Mouse (Mus musculus): Measurements from ENCODE around the gene Fam76a. TPM values are rescaled to one million over a fixed set of nuclear protein-coding genes. Genes with fewer than 3 reads are reported as not detected.

The Fam76a gene
- polyA plus RNA-seq, 1 experiment from 2014 or later: 43.3 TPM

Other genes starting within 250 kb of the Fam76a start
- gene Xkr8, start 190.0 kb downstream of the Fam76a start, polyA plus RNA-seq (2014; fragmentation: Nextera tagmentation; extraction: Ambion mirVana): 5.3 and 5.4 TPM in 2 replicates
- 7.0 and 10.5 TPM in 2 replicates for gene Smpdl3b, start 165.3 kb downstream of the Fam76a start, polyA plus RNA-seq (2014; fragmentation: Nextera tagmentation; extraction: Ambion mirVana)
- 120 and 124 TPM in 2 replicates for gene Rpa2, start 154.2 kb downstream of the Fam76a start, polyA plus RNA-seq (2014; fragmentation: Nextera tagmentation; extraction: Ambion mirVana)
- 0.73 and 1.4 TPM in 2 replicates for gene Themis2, start 126.2 kb downstream of the Fam76a start, polyA plus RNA-seq (2014; fragmentation: Nextera tagmentation; extraction: Ambion mirVana)
- 65.3 and 77.2 TPM in 2 replicates for gene Ppp1r8, start 79.4 kb downstream of the Fam76a start, polyA plus RNA-seq (2014; fragmentation: Nextera tagmentation; extraction: Ambion mirVana)
- gene Stx12, start 38.0 kb downstream of the Fam76a start, polyA plus RNA-seq (2014; fragmentation: Nextera tagmentation; extraction: Ambion mirVana): 56.3 and 62.5 TPM in 2 replicates
- gene Fgr, start 51.5 kb upstream of the Fam76a start, polyA plus RNA-seq (2014; fragmentation: Nextera tagmentation; extraction: Ambion mirVana): 0.23 and 0.45 TPM in 2 replicates
- 11.3 and 12.1 TPM in 2 replicates for gene Ahdc1, start 88.7 kb upstream of the Fam76a start, polyA plus RNA-seq (2014; fragmentation: Nextera tagmentation; extraction: Ambion mirVana)
- 103 and 143 TPM in 2 replicates for gene Wasf2, start 207.9 kb upstream of the Fam76a start, polyA plus RNA-seq (2014; fragmentation: Nextera tagmentation; extraction: Ambion mirVana)

Measured in kidney, embryonic 14.5 days (tissue).